Mouse (Mus musculus) MEL (cell line): ENCODE measurements at regions not wholly inside any gene's neighbourhood (a gene's known extent, or its start where the extent isn't known, plus 50 kb on each side); places are given as distances from the start of the nearest gene placed in this dataset.

ENCODE experiments used
- DNase-seq: peaks from one replicate; pipeline ENCODE4 v3.0.0; 2011; ENCODE audit warnings: low read depth, low spot score
- H3K27ac ChIP-seq: 2 replicates; pipeline ENCODE4 v1.5.1; 2012; ENCODE audit warnings: low read depth, mild to moderate bottlenecking, control low read depth, low read length, moderate library complexity; ENCODE audit not compliant: control insufficient read depth
- H3K27me3 ChIP-seq, 2 experiments: fragments of 150-350 bp in 1 of 2; sonication (generic) in 1 of 2; 2 replicates each; pipeline ENCODE4 v1.6.1; 2012; ENCODE audit warnings: low read length in 2 of 2, mild to moderate bottlenecking in 2 of 2, improper control_type of control experiment in 1 of 2, moderate library complexity in 1 of 2; ENCODE audit not compliant: insufficient read depth in 2 of 2, control insufficient read depth in 1 of 2
- H3K36me3 ChIP-seq, 2 experiments: 2 replicates each; pipeline ENCODE4 v1.6.1; 2012 to 2014; ENCODE audit warnings: low read length in 2 of 2, improper control_type of control experiment in 1 of 2, inconsistent platforms in 1 of 2, mild to moderate bottlenecking in 1 of 2; ENCODE audit not compliant: insufficient read depth in 2 of 2, control insufficient read depth in 1 of 2
- H3K4me1 ChIP-seq, 2 experiments: fragments of 150-350 bp in 1 of 2; sonication (generic) in 1 of 2; 2 replicates each; pipeline ENCODE4 v1.6.1; 2012; ENCODE audit warnings: low read length in 2 of 2, improper control_type of control experiment in 1 of 2, mild to moderate bottlenecking in 1 of 2; ENCODE audit not compliant: insufficient read depth in 2 of 2, control insufficient read depth in 1 of 2
- H3K4me3 ChIP-seq, 2 experiments: fragments of 150-350 bp in 1 of 2; sonication (generic) in 1 of 2; 2 replicates each; pipeline ENCODE4 v1.5.1; 2012; ENCODE audit warnings: low read depth in 2 of 2, low read length in 2 of 2, mild to moderate bottlenecking in 2 of 2, moderate library complexity in 2 of 2, control low read depth in 1 of 2, improper control_type of control experiment in 1 of 2; ENCODE audit not compliant: control insufficient read depth in 1 of 2, insufficient read depth in 1 of 2
- H3K79me2 ChIP-seq: 2 replicates; pipeline ENCODE4 v1.6.1; 2012; ENCODE audit warnings: mild to moderate bottlenecking, low read length, moderate library complexity; ENCODE audit not compliant: control insufficient read depth, poor library complexity, insufficient read depth
- H3K9ac ChIP-seq: 2 replicates; pipeline ENCODE4 v1.6.1; 2012; ENCODE audit warnings: low read depth, mild to moderate bottlenecking, control low read depth, low read length, moderate library complexity; ENCODE audit not compliant: control insufficient read depth, poor library complexity, severe bottlenecking
- H3K9me3 ChIP-seq: fragments of 150-350 bp; sonication (generic); replicated peaks from 2 replicates; pipeline ENCODE4 v1.6.1; 2012; ENCODE audit warnings: mild to moderate bottlenecking, low read length, improper control_type of control experiment, moderate library complexity; ENCODE audit not compliant: insufficient read depth
- BHLHE40 ChIP-seq: IDR thresholded peaks from 2 replicates; pipeline ENCODE4 v1.6.1; 2012; ENCODE audit warnings: low read depth, mild to moderate bottlenecking, inconsistent platforms, low read length, improper control_type of control experiment, borderline replicate concordance
- CHD2 ChIP-seq: IDR thresholded peaks from 2 replicates; pipeline ENCODE4 v1.6.1; 2011; ENCODE audit warnings: low read length, improper control_type of control experiment
- GABPA ChIP-seq: IDR thresholded peaks from 2 replicates; pipeline ENCODE4 v1.6.1; 2012; ENCODE audit warnings: low read depth, mild to moderate bottlenecking, inconsistent platforms, low read length, improper control_type of control experiment, moderate library complexity
- GATA1 ChIP-seq: IDR thresholded peaks from 2 replicates; pipeline ENCODE4 v1.6.1; 2011; ENCODE audit warnings: low read depth, low read length, improper control_type of control experiment
- MAZ ChIP-seq: IDR thresholded peaks from 2 replicates; pipeline ENCODE4 v1.6.1; 2012; ENCODE audit warnings: low read depth, mild to moderate bottlenecking, inconsistent platforms, low read length, improper control_type of control experiment
- MXI1 ChIP-seq: IDR thresholded peaks from 2 replicates; pipeline ENCODE4 v1.6.1; 2011; ENCODE audit warnings: mild to moderate bottlenecking, low read depth, low read length, improper control_type of control experiment
- MYB ChIP-seq: IDR thresholded peaks from 2 replicates; pipeline ENCODE4 v1.6.1; 2011; ENCODE audit warnings: mild to moderate bottlenecking, low read depth, low read length, improper control_type of control experiment
- MYC ChIP-seq: IDR thresholded peaks from 2 replicates; pipeline ENCODE4 v1.6.1; 2011; ENCODE audit warnings: low read depth, mild to moderate bottlenecking, low read length, improper control_type of control experiment, moderate library complexity
- POLR2A ChIP-seq, 2 experiments: IDR thresholded peaks; 2 replicates each; pipeline ENCODE4 v1.6.1; 2011 to 2012; ENCODE audit warnings: low read length in 2 of 2, mild to moderate bottlenecking in 2 of 2, control low read depth in 1 of 2, improper control_type of control experiment in 1 of 2, low read depth in 1 of 2, moderate library complexity in 1 of 2; ENCODE audit not compliant: control insufficient read depth in 1 of 2, insufficient read depth in 1 of 2, poor library complexity in 1 of 2
- POLR2AphosphoS2 ChIP-seq: IDR thresholded peaks from 2 replicates; pipeline ENCODE4 v1.6.1; 2011; ENCODE audit warnings: low read length, improper control_type of control experiment
- RAD21 ChIP-seq: IDR thresholded peaks from 2 replicates; pipeline ENCODE4 v1.6.1; 2011; ENCODE audit warnings: mild to moderate bottlenecking, low read depth, low read length, improper control_type of control experiment
- RCOR1 ChIP-seq: IDR thresholded peaks from 2 replicates; pipeline ENCODE4 v1.6.1; 2012; ENCODE audit warnings: low read depth, mild to moderate bottlenecking, inconsistent platforms, low read length, improper control_type of control experiment
- SIN3A ChIP-seq: IDR thresholded peaks from 2 replicates; pipeline ENCODE4 v1.6.1; 2012; ENCODE audit warnings: low read length, improper control_type of control experiment, inconsistent platforms
- TAL1 ChIP-seq: IDR thresholded peaks from 2 replicates; pipeline ENCODE4 v1.6.1; 2012; ENCODE audit warnings: mild to moderate bottlenecking, inconsistent platforms, low read length, moderate library complexity, mixed read lengths
- UBTF ChIP-seq: IDR thresholded peaks from 2 replicates; pipeline ENCODE4 v1.6.1; 2012; ENCODE audit warnings: low read depth, mild to moderate bottlenecking, inconsistent platforms, low read length, improper control_type of control experiment, moderate library complexity, borderline replicate concordance; ENCODE audit not compliant: insufficient read depth
- USF1 ChIP-seq: IDR thresholded peaks from 2 replicates; pipeline ENCODE4 v1.6.1; 2014; ENCODE audit warnings: low read depth, mild to moderate bottlenecking, inconsistent platforms, low read length, improper control_type of control experiment, moderate library complexity
- USF2 ChIP-seq, 2 experiments: IDR thresholded peaks; 2 replicates each; pipeline ENCODE4 v1.6.1; 2011 to 2012; ENCODE audit warnings: improper control_type of control experiment in 2 of 2, low read length in 2 of 2, borderline replicate concordance in 1 of 2, inconsistent platforms in 1 of 2, low read depth in 1 of 2, mild to moderate bottlenecking in 1 of 2; ENCODE audit not compliant: insufficient read depth in 1 of 2
- ZC3H11A ChIP-seq: IDR thresholded peaks from 2 replicates; pipeline ENCODE4 v1.6.1; 2012; ENCODE audit warnings: low read depth, mild to moderate bottlenecking, inconsistent platforms, low read length, improper control_type of control experiment

- no peak overlapping the region for H3K4me3 ChIP-seq
- H3K36me3 ChIP-seq, result no peaks in the 10 kb centered on the region
- no peak overlapping the region for H3K27ac ChIP-seq
- TF ChIP-seq USF1, result no peak
- TF ChIP-seq MYC, result no peak
- no peak for TF ChIP-seq TAL1
- H3K9me3 ChIP-seq, result no peaks in the 10 kb centered on the region
- H3K27me3 ChIP-seq, result no peaks in the 10 kb centered on the region
- DNase-seq, result no peak
- H3K4me1 ChIP-seq, result no peaks in the 10 kb centered on the region
- H3K9ac ChIP-seq, result no peak overlapping the region
- no peaks in the 10 kb centered on the region for H3K79me2 ChIP-seq
These were observed 587.2 kb upstream of the Auts2 start for GRCm38 (mm10) chr5:133130316-133130715.

GRCm38 (mm10) chr5:133124223-133124622, 581.1 kb upstream of the Auts2 start:
- no peak for DNase-seq
- TF ChIP-seq GATA1 (no peak), MXI1 (no peak), CHD2 (no peak), MYB (no peak), ZC3H11A (no peak), RCOR1 (no peak), RAD21 (no peak), POLR2A (IDR thresholded peaks at IDR 0.05; ENCODE audit: control insufficient read depth in 1 of 2, insufficient read depth in 1 of 2, low read depth in 1 of 2, low read length in 2 of 2, poor library complexity in 1 of 2) (no peak), POLR2AphosphoS2 (no peak), USF1 (no peak), GABPA (no peak), UBTF (no peak), SIN3A (no peak), USF2 (IDR thresholded peaks at IDR 0.05; ENCODE audit: borderline replicate concordance in 1 of 2, insufficient read depth in 1 of 2, low read depth in 1 of 2, low read length in 2 of 2) (no peak), MAZ (no peak), BHLHE40 (no peak), MYC (no peak)
- Histone ChIP-seq H3K79me2 (no peaks in the 10 kb centered on the region), H3K4me3 (no peak overlapping the region), H3K9ac (no peak overlapping the region), H3K27ac (no peak overlapping the region), H3K36me3 (no peaks in the 10 kb centered on the region), H3K27me3 (no peaks in the 10 kb centered on the region), H3K9me3 (no peaks in the 10 kb centered on the region), H3K4me1 (no peaks in the 10 kb centered on the region)
